Mouse (Mus musculus) adrenal gland, postnatal 4 days (tissue): ENCODE data around the gene Ppil3. TPM values are rescaled to one million over a fixed set of nuclear protein-coding genes. Genes with fewer than 3 reads are reported as not detected.

Source experiments
- DNase-seq, 2 experiments: peaks; one replicate each; pipeline ENCODE4 v3.0.0; 2021 to 2022; ENCODE audit warnings: low spot score in 2 of 2, mixed read lengths in 2 of 2
- long read RNA-seq, 2 experiments: library from polyadenylated mRNA; stranded (forward); transcript quantifications; one replicate each; pipeline ENCODE4 v2.0.0; 2021
- total RNA-seq, 2 experiments: library from RNA; stranded (reverse); gene quantifications; 2 replicates each; pipeline ENCODE4 v1.2.3; 2021

Ppil3 gene
- total RNA-seq, result 10 to 100 TPM; 35.1 to 37.5 TPM
- long read RNA-seq, experiment 1, partial matches to known transcripts, result 2 of 12 reads
- long read RNA-seq, experiment 1, other reads (novel, unspliced or antisense), result 5 of 12 reads
- long read RNA-seq, experiment 2, transcript Ppil3-203 (7 exons, 1,033 nt), result major isoform, 7 of 15 reads
- long read RNA-seq, experiment 2, partial matches to known transcripts, result 2 of 15 reads
- long read RNA-seq, experiment 2, other reads (novel, unspliced or antisense), result 4 of 15 reads

DNA sequence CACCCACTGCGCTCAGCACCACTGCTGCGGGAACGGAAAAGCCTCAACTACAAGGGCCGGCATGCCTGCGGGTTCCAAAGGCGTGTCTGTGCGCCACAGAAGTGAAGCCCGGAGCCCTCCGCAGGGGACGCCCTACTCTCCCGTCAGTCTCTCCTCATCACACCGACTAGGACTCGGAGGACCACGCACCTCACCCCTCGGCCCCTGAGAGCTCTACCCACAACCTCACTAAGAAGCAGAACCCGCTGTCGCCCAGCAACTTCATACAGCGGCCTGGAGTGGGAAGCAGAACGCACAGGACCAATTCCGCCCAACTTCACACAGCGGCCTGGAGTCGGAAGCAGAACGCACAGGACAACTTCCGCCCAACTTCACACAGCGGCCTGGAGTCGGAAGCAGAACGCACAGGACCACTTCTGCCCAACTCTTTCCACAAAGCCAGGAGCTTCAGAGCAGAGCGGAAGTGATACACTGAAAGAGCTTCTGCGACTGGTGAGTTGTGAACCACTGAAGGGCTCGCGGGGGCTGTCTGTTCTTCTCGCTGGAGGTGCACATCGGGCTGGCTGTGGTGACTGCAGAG, at the start of gene Ppil3, which contains the start of gene Nif3l1:
TSS of gene Ppil3 (minus strand) at position 344 of the 580 bp plus-strand sequence.
TSS of gene Nif3l1 (plus strand) at position 9 of the 580 bp plus-strand sequence.
- DNase-seq, result peak; percentile 45 to 73

DNA sequence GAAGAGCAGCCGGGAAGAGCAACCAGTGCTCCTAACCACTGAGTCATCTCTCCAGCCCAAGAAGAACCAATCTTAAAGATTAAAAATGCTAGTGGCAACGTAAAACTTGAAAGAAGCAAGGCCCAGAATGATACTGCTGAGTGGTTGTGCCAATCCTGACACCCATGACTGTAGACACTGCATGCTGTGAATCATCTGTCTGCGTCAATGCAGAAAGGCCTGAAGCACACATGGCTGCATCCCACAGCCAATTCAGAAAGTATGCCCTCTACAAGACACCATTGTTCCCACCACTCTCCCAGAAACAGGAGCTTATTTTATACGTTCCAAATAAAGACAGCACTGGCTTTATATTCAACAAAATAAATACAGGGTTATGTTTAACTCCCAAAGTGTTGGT, 37.4 kb upstream of the Ppil3 start:
- no peak for DNase-seq

DNA sequence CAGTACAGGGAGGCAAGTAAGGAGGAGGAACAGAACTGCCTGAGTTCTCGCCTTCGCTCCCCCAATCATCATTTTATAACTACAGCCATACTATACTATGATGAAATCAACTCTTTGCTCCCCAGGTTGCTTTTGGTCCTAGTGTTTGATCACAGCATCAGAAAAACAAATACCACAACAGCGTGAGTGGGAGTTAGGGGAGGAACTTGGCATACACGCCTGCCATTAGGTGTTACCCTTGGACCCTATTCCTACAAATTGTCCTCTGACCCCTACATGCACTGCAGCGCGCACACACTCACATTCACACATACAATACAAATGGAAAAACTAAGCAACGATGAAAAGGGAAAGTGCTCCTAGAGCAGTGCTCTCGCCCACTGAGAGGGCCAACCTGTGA, 30.4 kb upstream of the Ppil3 start:
- no peak for DNase-seq

DNA sequence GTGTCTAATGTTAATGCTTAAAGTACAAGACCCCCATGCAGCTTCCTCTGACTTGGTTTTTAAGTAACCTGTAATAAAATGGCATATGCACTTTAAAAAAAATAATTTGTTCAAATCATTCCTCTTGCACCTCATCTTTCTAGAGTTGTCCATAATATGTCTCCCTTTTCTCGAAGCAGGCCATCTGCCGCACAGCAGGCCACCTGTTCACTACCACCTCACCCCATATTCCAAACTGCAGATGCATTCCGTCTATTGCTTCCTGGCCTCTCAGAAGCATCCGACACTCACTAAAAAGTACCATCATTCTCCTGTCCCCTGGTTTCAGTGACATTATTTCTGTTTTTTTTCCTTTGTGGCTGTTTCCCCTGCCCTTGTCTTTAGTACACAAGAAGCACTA, 20.3 kb upstream of the Ppil3 start:
- no peak for DNase-seq

DNA sequence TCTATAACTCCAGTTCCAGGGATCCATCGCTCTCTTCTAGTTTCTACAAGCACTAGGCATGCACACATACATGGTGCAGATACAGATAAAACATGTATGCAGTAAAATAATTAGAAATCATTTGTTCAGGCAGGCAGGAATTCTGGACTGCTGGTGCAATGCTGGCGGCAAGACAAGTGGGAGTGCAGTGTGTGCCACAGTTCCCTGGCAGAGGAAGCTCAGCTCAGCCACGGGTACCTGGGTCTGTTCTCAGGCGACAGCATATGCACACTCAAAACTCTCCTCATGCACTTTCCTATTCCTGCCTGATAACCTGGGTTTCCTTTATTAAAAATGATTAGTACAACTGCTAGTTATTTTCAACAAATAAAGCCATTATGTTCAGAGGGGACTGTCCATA, 19.8 kb upstream of the Ppil3 start:
- no peak for DNase-seq

DNA sequence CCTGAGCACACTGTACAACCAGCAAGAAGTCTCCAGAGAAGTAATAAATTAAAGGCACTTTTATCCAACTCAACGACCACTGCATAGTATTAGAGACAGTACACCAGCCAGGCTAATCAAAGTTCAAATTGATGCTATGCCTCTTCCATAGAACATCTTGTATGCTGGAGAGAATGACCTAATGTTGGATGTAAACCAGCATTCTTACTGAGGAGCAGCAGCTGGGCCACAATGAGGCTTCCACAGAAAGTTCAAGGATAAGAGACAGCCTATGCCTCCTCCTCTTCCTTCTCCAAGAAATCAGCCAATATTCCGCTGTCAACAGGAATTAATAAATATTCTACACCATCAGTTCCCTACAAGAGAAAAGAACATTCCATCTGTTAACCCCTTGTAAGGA, 18.6 kb upstream of the Ppil3 start:
- no peak for DNase-seq

DNA sequence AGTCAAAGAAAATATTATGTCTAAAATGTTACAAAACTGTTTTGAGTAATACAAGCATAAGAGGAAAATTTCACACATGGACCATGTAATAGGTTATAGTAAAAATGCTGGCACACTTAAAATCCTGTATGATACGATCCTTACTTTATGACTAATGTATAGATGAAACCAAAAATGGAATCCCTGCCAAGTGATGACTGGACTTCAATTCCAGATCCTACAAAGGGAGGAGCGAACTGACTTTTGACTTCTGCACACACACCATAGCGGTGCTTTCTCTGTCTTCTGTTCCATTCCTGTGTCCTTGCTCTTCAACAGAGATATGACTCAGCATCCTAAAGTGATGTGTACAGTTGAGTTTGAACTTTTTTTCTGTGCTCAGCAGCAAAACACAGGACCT, 15.3 kb upstream of the Ppil3 start:
- DNase-seq, result no peak

DNA sequence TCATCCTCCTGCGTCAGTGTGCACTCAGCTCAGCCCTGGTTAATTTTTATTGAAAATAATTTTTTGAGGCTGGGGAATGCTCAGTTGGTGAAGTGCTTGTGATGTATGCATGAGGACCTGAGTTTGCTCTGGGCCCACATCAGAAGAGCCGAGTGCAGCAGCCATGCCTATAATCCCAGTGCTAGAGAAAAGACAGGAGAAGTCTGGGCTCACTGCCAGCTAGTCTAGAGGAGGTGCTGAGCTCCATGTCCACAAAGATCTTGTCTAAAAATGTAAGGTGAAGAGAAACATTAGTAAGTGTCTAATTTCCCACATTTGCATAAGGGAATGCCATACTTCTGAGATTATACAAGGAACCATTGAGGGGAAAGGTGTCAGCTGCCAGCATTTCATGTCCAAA, 13.6 kb upstream of the Ppil3 start:
- DNase-seq, result no peak

DNA sequence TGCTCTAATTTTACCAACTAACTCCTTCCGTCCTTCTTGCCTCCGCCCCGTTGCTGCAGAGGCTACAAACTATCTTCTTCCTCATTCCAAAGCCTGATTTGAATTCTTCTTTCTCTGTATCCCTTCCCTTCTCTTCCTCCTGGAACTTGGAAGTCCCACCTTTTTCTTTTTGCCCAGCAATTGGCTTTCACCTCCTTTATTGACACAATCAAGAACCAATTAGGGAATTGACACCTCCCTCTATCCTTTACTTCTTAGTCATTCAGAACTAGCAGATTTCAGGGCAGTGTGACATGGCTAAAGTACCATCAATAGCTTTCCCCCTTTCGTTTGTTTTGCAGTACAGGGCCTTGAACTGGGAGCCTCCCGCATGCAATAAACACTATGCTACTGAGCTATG, 12.9 kb upstream of the Ppil3 start:
- no peak for DNase-seq

DNA sequence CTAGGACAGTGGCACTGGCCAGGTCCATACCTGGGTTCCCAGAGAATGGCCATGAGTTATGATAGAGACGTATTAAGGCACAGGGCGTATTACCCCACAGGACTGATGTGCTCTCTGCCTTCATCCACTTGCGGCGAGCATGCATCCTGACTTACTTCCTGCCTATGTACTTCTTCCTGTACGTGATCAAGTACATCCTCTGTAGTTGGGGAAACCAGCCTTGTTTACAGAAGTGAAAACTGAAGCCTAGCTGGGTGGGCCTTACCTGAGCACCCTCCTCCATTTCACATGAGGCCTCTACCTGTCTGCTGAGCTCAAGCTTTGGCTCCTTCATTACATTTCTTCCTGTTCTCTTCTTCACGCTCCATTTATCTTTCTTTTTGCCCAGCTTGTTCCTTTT, 9.0 kb upstream of the Ppil3 start:
- no peak for DNase-seq

DNA sequence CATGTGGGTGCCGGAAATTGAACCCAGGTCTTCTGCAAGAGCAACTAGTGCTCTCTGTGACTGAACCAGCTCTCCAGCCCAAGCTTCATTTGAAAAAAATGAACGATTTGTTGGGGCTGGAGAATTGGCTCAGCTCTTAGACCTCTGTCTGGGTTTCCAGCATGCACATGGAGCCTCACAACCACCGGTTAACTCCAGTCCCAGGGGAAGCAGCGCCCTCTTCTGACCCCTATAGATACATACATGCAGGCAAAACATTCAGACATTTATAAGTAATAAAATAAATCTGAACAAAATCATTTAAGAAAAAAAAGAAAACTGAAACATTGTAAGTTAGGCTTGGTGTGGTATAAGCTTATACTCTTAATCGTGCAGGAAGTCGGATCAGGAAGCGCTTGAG, 3.1 kb upstream of the Ppil3 start:
- no peak for DNase-seq

DNA sequence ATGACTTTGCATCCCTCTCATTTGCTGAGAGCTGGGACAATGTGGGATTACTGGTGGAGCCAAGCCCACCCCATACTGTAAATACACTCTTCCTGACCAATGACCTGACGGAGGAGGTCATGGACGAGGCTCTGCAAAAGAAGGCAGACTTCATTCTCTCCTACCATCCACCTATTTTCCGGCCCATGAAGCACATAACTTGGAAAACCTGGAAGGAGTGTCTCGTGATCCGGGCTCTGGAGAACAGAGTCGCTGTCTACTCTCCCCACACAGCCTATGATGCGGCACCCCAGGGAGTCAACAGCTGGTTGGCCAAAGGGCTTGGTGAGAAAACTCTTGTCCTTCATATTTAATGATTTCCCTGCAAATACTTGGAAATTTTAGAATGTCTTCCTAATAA, 2.5 kb upstream of the Ppil3 start:
- no peak for DNase-seq

DNA sequence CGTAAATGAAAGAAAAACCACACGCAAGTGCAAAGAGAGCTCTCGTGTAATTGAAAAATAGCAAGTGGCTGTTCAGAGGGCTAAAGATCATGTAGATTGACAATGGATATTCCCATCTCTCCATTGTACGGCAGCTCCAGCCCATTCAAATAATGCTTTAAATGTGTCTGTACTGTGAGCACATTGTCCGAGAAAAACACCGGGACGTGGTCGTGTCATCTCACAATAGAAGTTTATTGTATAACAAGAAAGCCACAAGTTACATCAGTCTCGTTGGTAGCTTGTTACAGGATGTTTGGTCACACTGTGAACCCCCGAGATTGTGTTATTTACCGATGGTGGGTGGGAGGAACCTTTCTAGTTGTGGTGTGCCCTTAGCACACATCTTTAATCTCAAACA, 575 bp upstream of the Ppil3 start:
- no peak for DNase-seq

DNA sequence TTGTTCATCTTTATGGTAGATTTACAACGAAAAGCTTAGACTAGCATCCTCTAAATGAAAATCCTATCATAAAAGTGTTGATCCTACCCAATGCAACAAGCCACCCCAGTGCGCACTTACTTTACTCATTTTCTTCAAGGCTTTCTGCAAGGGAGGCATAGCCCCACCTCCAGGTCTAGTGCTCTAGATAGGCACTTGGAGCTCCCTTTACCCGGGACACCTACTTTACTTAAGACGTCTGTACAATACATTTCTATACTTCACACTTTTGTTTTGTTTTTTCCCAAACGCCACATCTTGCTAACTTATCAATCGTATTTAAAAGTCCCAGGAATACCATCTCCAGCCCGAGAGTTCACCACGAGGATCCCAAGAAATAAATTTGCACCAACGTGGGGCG, 595 bp downstream of the Ppil3 start:
- no peak for DNase-seq

DNA sequence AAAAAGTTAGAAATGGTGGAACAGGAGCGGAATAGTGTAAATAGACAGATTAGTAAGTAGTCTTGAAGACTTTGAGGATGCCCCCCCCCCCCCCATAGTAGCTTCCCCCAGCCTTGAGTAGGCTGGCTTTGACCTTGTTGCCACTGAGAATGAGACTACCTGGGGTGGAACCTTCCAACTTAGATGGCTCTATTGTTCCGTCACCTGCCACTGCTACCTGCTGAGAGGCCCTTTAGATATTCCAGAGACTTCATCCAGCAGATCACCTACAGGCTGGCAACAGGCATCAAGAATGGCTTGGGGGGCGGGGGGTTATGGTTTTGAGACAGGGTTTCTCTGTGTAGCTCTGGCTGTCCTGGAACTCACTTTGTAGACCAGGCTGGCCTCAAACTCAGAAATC, 20.7 kb downstream of the Ppil3 start:
- DNase-seq, result no peak

DNA sequence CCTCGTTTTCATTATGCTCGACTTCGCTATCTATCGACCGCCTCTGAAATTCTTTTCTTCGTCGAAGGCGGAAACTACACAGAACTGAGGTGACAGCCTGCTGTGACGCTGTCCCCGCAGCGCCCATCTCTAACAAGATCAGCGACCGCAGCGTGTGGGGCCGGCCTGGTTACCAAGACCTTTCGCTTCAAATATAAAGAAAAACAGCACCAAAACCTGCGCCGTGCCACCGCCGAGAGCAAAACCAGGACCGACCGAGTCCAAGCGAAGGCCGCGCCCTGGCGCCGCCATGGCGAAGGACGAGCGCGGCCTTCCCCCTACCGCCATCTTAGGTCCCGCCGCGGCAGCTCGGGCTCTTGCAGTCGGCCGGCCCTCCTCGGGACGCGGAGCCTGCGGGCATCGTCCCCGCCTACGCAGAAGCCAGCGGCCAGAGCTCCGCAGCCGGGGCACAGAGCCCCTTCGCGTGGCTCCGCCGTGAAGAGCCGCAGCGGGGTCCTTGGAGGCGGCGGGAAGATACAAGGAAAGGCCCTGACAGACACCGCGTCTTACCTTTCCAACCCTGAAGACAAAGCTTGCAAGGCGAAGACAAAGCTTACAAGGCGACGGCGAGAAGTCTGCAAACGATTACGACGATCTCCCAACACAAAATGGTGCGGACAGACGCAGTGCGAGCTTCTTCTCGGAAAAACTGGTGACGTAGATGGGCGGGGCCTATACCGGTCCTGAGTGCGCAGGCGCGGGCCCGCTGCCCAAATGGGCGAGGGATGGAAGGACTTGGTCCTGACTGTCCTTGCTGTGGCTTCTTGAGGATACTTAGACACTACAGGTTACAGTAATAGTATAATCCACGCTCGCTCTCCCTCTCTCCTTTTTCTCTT, 21.7 kb downstream of the Ppil3 start, which contains the start of gene Clk1:
TSS of gene Clk1 (minus strand) at position 696 of the 878 bp plus-strand sequence.
- DNase-seq, result peak; percentile 94 to 97

DNA sequence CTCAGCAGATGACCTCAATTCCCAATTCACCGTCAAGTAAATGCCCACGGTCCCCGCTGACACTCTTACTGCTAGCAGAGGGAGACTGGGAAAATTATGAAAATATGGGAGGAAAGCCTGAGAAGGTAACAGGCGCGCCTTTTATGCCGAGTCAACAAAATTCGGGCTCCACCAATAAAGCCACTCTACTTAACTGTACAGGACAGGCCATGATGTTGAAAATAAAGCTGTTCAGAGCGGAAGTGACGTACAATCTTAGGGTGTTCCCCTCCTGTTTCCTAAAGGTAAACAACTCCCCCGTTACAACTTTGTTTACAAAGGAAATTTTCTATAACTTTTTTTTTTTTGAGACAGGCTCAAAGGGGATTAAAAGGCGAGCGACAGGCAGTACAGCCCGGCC, 22.4 kb downstream of the Ppil3 start:
- no peak for DNase-seq

DNA sequence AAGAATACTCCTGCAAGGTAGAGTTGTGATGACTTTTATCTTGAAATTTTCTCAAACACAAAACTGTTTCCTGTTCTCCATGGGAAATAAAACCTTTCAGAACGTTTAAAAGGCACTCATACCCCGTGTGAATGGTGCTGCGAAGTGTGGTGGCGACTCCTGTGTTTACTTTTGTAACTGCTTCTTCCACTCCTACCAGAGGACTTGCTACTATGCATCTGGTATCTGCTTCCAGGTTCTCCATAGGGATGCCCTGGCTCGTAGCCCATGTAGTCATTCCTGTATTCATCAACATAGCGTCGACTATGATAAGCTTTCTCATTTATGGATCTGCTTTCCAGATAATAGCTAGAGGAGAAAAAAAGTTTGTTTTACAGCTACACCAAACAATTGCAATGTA, 24.3 kb downstream of the Ppil3 start:
- DNase-seq, result no peak

DNA sequence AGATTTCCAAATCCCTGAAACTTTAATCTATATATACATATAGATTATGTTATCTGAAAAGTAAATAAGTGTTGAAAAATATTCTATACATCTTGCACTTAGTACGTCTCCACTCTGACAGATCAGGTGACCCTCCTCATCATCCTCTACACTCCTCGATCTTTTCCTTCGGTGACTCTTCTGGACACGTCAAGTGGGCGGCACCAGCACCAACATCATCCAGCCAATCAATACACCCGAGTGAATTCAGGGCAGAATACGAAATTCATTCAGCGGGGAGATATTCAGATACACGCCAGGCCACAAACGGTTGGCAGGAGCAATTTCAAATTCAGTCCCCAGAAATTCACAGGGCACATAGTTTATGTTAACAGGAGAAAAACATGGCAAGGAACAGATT, 25.3 kb downstream of the Ppil3 start:
- no peak for DNase-seq

DNA sequence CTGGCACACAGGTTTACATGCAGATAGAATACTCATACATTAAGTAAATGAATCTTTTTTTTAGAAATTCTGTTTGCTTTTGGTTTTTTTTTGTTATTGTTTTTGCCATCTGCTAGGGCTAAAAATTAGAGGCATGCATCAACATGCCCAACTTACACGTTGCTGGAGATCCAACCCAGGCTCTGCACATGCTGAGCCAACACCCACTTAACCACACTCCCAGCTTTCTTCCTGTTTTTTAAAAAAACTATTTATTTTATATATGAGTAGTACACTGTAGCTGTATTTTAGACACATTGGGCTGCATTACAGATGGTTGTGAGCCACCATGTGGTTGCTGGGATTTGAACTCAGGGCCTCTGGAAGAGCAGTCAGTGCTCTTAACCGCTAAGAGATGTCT, 29.2 kb downstream of the Ppil3 start:
- no peak for DNase-seq

DNA sequence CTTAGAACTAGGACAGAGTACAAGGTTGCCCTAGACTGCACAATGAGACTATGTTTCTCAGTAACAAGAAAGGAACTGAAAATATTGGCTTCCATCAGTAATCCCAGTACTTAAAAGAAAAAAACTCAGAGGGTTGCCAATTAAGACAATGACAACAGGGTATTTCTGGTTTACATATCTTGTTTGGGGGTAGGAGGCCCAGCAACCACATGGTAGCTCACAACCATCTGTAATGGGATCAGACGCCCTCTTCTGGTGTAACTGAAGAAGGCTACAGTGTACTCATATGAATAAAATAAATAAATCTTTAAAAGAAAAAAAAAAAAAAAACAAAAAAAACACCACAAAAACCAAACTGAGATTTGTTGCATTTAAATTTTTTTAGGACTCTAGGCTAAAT, 29.8 kb downstream of the Ppil3 start:
- DNase-seq, result no peak

DNA sequence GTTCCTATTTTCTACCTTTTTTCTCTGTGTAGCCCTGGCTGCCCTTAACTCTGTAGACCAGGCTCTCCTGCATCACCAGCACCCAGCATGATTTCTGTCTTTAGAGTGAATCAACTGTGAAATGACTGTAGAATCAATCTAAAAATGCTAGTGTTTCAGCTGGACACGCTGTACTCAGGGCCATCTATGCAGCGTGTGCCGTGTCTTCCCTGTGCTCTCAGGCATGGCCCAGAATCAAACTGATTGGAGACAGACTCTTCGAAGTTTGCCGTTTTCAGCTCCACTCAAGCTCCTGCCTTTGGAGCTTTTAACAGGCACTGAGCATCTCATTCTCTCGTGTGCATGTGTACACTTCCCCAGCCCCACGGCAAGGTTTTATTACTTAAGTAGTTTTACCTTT, 34.5 kb downstream of the Ppil3 start:
- DNase-seq, result no peak
